Mouse (Mus musculus) forebrain, embryonic 11.5 days (tissue): ENCODE data around the gene Gal. TPM values are rescaled to one million over a fixed set of nuclear protein-coding genes. Genes with fewer than 3 reads are reported as not detected.

Source experiments
- ATAC-seq: fragments of 200-750 bp; cut with Nextera tagmentation; replicated peaks from 2 replicates; pipeline ENCODE4 v1.8.0; 2017; ENCODE audit warnings: moderate TSS enrichment; ENCODE audit not compliant: low FRiP score
- DNase-seq: peaks from one replicate; pipeline ENCODE4 v3.0.0-alpha.2; 2017; ENCODE audit warnings: low spot score
- H3K27ac ChIP-seq: fragments of 300-500 bp; sonication (generic); 2 replicates; pipeline ENCODE4 v1.5.1; 2014; ENCODE audit warnings: low read depth, low read length
- H3K27me3 ChIP-seq: fragments of 300-500 bp; sonication (generic); 2 replicates; pipeline ENCODE4 v1.6.1; 2014; ENCODE audit warnings: mild to moderate bottlenecking, low read length, mixed read lengths; ENCODE audit not compliant: control insufficient read depth, insufficient read depth
- H3K36me3 ChIP-seq: fragments of 300-500 bp; sonication (generic); 2 replicates; pipeline ENCODE4 v1.6.1; 2014; ENCODE audit warnings: mild to moderate bottlenecking, low read length, moderate library complexity, mixed read lengths; ENCODE audit not compliant: control insufficient read depth, insufficient read depth
- H3K4me1 ChIP-seq: fragments of 300-500 bp; sonication (generic); replicated peaks from 2 replicates; pipeline ENCODE4 v1.6.1; 2014; ENCODE audit warnings: low read length, mixed read lengths; ENCODE audit not compliant: control insufficient read depth, insufficient read depth
- H3K4me2 ChIP-seq: fragments of 300-500 bp; sonication (generic); 2 replicates; pipeline ENCODE4 v1.6.1; 2014; ENCODE audit warnings: low read depth, mild to moderate bottlenecking, low read length, moderate library complexity, mixed read lengths; ENCODE audit not compliant: severe bottlenecking
- H3K4me3 ChIP-seq: fragments of 300-500 bp; sonication (generic); 2 replicates; pipeline ENCODE4 v1.5.1; 2014; ENCODE audit warnings: low read depth, low read length
- H3K9ac ChIP-seq: fragments of 300-500 bp; sonication (generic); 2 replicates; pipeline ENCODE4 v1.6.1; 2014; ENCODE audit warnings: low read length
- H3K9me3 ChIP-seq: fragments of 300-500 bp; sonication (generic); 2 replicates; pipeline ENCODE4 v1.6.1; 2016; ENCODE audit warnings: low read length, mixed read lengths; ENCODE audit not compliant: control insufficient read depth
- WGBS: fragments of 180-500 bp; shearing (Covaris S2); extraction: QIAGEN DNeasy Blood & Tissue Kit; methylation state at CpG from one replicate; pipeline ENCODE4 v1.1.7; 2014; 5-methylcytosine and 5-hydroxymethylcytosine counted together
- polyA plus RNA-seq: library from polyadenylated mRNA; unstranded; fragments of >200 nt; fragmentation: Nextera tagmentation; extraction: Ambion mirVana; gene quantifications from 2 replicates; pipeline ENCODE4 v1.2.1, GENCODE M21; 2014

Gene Gal
- polyA plus RNA-seq, 1 experiment from 2014 or later: 1.1 TPM

GRCm38 (mm10) chr19:3431066-3431465 lies 16.7 kb upstream of the Gal start:
- Histone ChIP-seq H3K4me1 (no peaks in the 10 kb centered on the region; the same call in 1 of the 2 replicates), H3K27me3 (no peaks in the 10 kb centered on the region), H3K9me3 (no peaks in the 10 kb centered on the region), H3K4me2 (no peak overlapping the region), H3K27ac (no peak overlapping the region), H3K9ac (no peak overlapping the region), H3K4me3 (no peak overlapping the region), H3K36me3 (no peaks in the 10 kb centered on the region)
- DNase-seq (no peak), ATAC-seq (no peak)
- 82% methylated on average over 7 of the region's 7 CpGs for WGBS

- WGBS: 49% methylated on average over 7 of the region's 7 CpGs
- H3K4me3 ChIP-seq: no peak overlapping the region
- ATAC-seq (0 out of 2 replicates have a peak, but pooled peaks have one; percentile 27), DNase-seq (no peak)
- no peaks in the 10 kb centered on the region for H3K27me3 ChIP-seq
- H3K9me3 ChIP-seq: no peaks in the 10 kb centered on the region
- no peaks in the 10 kb centered on the region; the same call in 1 of the 2 replicates for H3K4me1 ChIP-seq
- H3K4me2 ChIP-seq: no peak overlapping the region
- no peaks in the 10 kb centered on the region for H3K36me3 ChIP-seq
- no peak overlapping the region for H3K9ac ChIP-seq
- no peak overlapping the region for H3K27ac ChIP-seq
Observed at GRCm38 (mm10) chr19:3429156-3429816, 14.9 kb upstream of the Gal start.

- Histone ChIP-seq H3K9ac (no peak overlapping the region), H3K9me3 (no peaks in the 10 kb centered on the region), H3K4me1 (no peaks in the 10 kb centered on the region), H3K27ac (no peak overlapping the region), H3K36me3 (no peaks in the 10 kb centered on the region), H3K27me3 (no peaks in the 10 kb centered on the region), H3K4me2 (no peak overlapping the region), H3K4me3 (no peak overlapping the region)
- ATAC-seq (no peak), DNase-seq (no peak)
- WGBS: 92% methylated on average over 15 of the region's 15 CpGs
Observed at GRCm38 (mm10) chr19:3428057-3428830, 13.9 kb upstream of the Gal start.

- no peak overlapping the region for H3K4me3 ChIP-seq
- no peaks in the 10 kb centered on the region for H3K36me3 ChIP-seq
- H3K4me2 ChIP-seq: no peak overlapping the region
- DNase-seq (no peak), ATAC-seq (no peak)
- 94% methylated on average over 2 of the region's 2 CpGs for WGBS
- no peaks in the 10 kb centered on the region for H3K27me3 ChIP-seq
- no peak overlapping the region for H3K9ac ChIP-seq
- no peaks in the 10 kb centered on the region for H3K9me3 ChIP-seq
- H3K27ac ChIP-seq: no peak overlapping the region
- H3K4me1 ChIP-seq: no peaks in the 10 kb centered on the region
Observed at GRCm38 (mm10) chr19:3424214-3424613, 9.9 kb upstream of the Gal start.

- Histone ChIP-seq H3K4me2 (no peak overlapping the region), H3K4me3 (no peak overlapping the region), H3K27ac (no peak overlapping the region), H3K4me1 (no peaks in the 10 kb centered on the region), H3K27me3 (no peaks in the 10 kb centered on the region), H3K9ac (no peak overlapping the region), H3K36me3 (no peaks in the 10 kb centered on the region), H3K9me3 (no peaks in the 10 kb centered on the region)
- ATAC-seq (no peak), DNase-seq (no peak)
- WGBS: 75% methylated on average over 4 of the region's 4 CpGs
Observed at GRCm38 (mm10) chr19:3422981-3423380, 8.6 kb upstream of the Gal start.

GRCm38 (mm10) chr19:3422488-3422887 lies 8.1 kb upstream of the Gal start:
- WGBS: 51% methylated on average over 6 of the region's 6 CpGs
- Histone ChIP-seq H3K27me3 (no peaks in the 10 kb centered on the region), H3K4me3 (no peak overlapping the region), H3K9ac (no peak overlapping the region), H3K27ac (no peak overlapping the region), H3K4me2 (no peak overlapping the region), H3K4me1 (no peaks in the 10 kb centered on the region), H3K9me3 (no peaks in the 10 kb centered on the region), H3K36me3 (no peaks in the 10 kb centered on the region)
- ATAC-seq (no peak), DNase-seq (no peak)

GRCm38 (mm10) chr19:3419251-3419650 lies 4.9 kb upstream of the Gal start:
- no peak overlapping the region for H3K9ac ChIP-seq
- WGBS: 68% methylated on average over 5 of the region's 5 CpGs
- H3K4me1 ChIP-seq: 0 out of 2 replicates have a peak, but pooled peaks cover 2% of the 10 kb centered on the region
- H3K27ac ChIP-seq: no peak overlapping the region
- DNase-seq: no peak
- H3K4me3 ChIP-seq: no peak overlapping the region
- no peak overlapping the region for H3K4me2 ChIP-seq
- H3K36me3 ChIP-seq: no peaks in the 10 kb centered on the region
- peaks cover 10% of the 10 kb centered on the region for H3K27me3 ChIP-seq
- no peak for ATAC-seq
- no peaks in the 10 kb centered on the region for H3K9me3 ChIP-seq

- no peak overlapping the region for H3K27ac ChIP-seq
- no peak overlapping the region for H3K4me3 ChIP-seq
- 67% methylated on average over 1 of the region's 1 CpGs for WGBS
- H3K27me3 ChIP-seq: no peaks in the 10 kb centered on the region
- H3K9ac ChIP-seq: no peak overlapping the region
- no peak for ATAC-seq
- H3K4me1 ChIP-seq: no peaks in the 10 kb centered on the region
- H3K36me3 ChIP-seq: no peaks in the 10 kb centered on the region
- no peak for DNase-seq
- no peak overlapping the region for H3K4me2 ChIP-seq
- no peaks in the 10 kb centered on the region for H3K9me3 ChIP-seq
Observed at GRCm38 (mm10) chr19:3405531-3406281, 8.6 kb downstream of the Gal start.
